Mouse (Mus musculus) forebrain, embryonic 14.5 days (tissue): ENCODE data around the gene Pik3ap1. TPM values are rescaled to one million over a fixed set of nuclear protein-coding genes. Genes with fewer than 3 reads are reported as not detected.
"Not testable (repeated sequence)": the region's sequence is repeated elsewhere in the genome, so short reads cannot be mapped to it uniquely, and the experiment has no call there.

ENCODE experiments used
- ATAC-seq: fragments of 200-750 bp; cut with Nextera tagmentation; 2 replicates; pipeline ENCODE4 v1.8.0; 2017; ENCODE audit warnings: mild to moderate bottlenecking, moderate library complexity
- DNase-seq: peaks from one replicate; pipeline ENCODE4 v3.0.0-alpha.2; 2015; ENCODE audit warnings: low spot score
- H3K27ac ChIP-seq: fragments of 300-500 bp; sonication (generic); 2 replicates; pipeline ENCODE4 v1.5.1; 2014; ENCODE audit warnings: low read depth, mild to moderate bottlenecking, control low read depth, low read length, moderate library complexity
- H3K27me3 ChIP-seq: fragments of 300-500 bp; sonication (generic); replicated peaks from 2 replicates; pipeline ENCODE4 v1.6.1; 2014; ENCODE audit warnings: low read length, control low read depth, mixed read lengths; ENCODE audit not compliant: control insufficient read depth, insufficient read depth
- H3K36me3 ChIP-seq: fragments of 300-500 bp; sonication (generic); 2 replicates; pipeline ENCODE4 v1.6.1; 2014; ENCODE audit warnings: low read length, control low read depth; ENCODE audit not compliant: control insufficient read depth, insufficient read depth
- H3K4me1 ChIP-seq: fragments of 300-500 bp; sonication (generic); 2 replicates; pipeline ENCODE4 v1.6.1; 2014; ENCODE audit warnings: antibody characterized with exemption, low read length, control low read depth; ENCODE audit not compliant: control insufficient read depth, insufficient read depth
- H3K4me2 ChIP-seq: fragments of 300-500 bp; sonication (generic); 2 replicates; pipeline ENCODE4 v1.6.1; 2014; ENCODE audit warnings: mild to moderate bottlenecking, control low read depth, low read length
- H3K4me3 ChIP-seq: fragments of 300-500 bp; sonication (generic); 2 replicates; pipeline ENCODE4 v1.5.1; 2014; ENCODE audit warnings: low read depth, low read length, control low read depth
- H3K9ac ChIP-seq: fragments of 300-500 bp; sonication (generic); 2 replicates; pipeline ENCODE4 v1.6.1; 2014; ENCODE audit warnings: mild to moderate bottlenecking, low read length, control low read depth, moderate library complexity
- H3K9me3 ChIP-seq: fragments of 300-500 bp; sonication (generic); replicated peaks from 2 replicates; pipeline ENCODE4 v1.6.1; 2016; ENCODE audit warnings: low read length, control low read depth, mixed read lengths; ENCODE audit not compliant: control insufficient read depth
- WGBS: fragments of 180-500 bp; shearing (Covaris S2); extraction: QIAGEN DNeasy Blood & Tissue Kit; methylation state at CpG from one replicate; pipeline ENCODE4 v1.1.7; 2014; 5-methylcytosine and 5-hydroxymethylcytosine counted together
- polyA plus RNA-seq: library from polyadenylated mRNA; unstranded; fragments of >200 nt; fragmentation: Nextera tagmentation; extraction: Ambion mirVana; gene quantifications from 2 replicates; pipeline ENCODE4 v1.2.1, GENCODE M21; 2014

Pik3ap1 gene
- polyA plus RNA-seq, 1 experiment from 2014 or later, result 1.8 TPM

- no peak for ATAC-seq
- no peak overlapping the region for H3K9ac ChIP-seq
- H3K4me2 ChIP-seq, result no peak overlapping the region
- no peaks in the 10 kb centered on the region for H3K9me3 ChIP-seq
- no peaks in the 10 kb centered on the region for H3K27me3 ChIP-seq
- H3K27ac ChIP-seq, result no peak overlapping the region
- H3K4me1 ChIP-seq, result no peaks in the 10 kb centered on the region
- H3K36me3 ChIP-seq, result no peaks in the 10 kb centered on the region
- DNase-seq, result no peak
- WGBS, result 82% methylated on average over 9 of the region's 9 CpGs
- no peak overlapping the region for H3K4me3 ChIP-seq
These were observed 56.2 kb downstream of the Pik3ap1 start for GRCm38 (mm10) chr19:41328743-41329142.

DNA sequence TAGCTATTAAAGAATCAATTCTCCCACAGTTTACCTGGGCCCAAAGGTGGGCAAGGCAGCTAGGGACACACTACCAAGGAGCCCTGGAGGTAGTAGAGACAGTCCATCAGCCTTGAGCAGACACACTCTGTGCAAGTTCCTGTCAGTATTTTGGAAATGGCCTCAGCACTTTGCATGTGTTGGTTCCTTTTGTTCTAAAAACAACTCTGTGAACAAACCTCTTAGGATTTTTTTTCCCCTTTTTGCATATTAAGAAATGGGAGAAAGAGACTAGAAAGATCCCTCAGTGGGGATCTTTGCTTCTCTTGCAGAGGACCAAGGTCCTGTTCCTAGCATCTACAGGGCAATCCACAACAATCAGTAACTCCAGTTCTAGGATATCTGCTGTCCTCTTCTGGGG, 61.1 kb downstream of the Pik3ap1 start:
- H3K4me3 ChIP-seq, result no peak overlapping the region
- ATAC-seq, result no peak
- no peak overlapping the region for H3K4me2 ChIP-seq
- no peaks in the 10 kb centered on the region for H3K27me3 ChIP-seq
- no peak for DNase-seq
- no peak overlapping the region for H3K9ac ChIP-seq
- H3K9me3 ChIP-seq, result no peaks in the 10 kb centered on the region
- H3K4me1 ChIP-seq, result no peaks in the 10 kb centered on the region
- H3K27ac ChIP-seq, result no peak overlapping the region
- H3K36me3 ChIP-seq, result no peaks in the 10 kb centered on the region

DNA sequence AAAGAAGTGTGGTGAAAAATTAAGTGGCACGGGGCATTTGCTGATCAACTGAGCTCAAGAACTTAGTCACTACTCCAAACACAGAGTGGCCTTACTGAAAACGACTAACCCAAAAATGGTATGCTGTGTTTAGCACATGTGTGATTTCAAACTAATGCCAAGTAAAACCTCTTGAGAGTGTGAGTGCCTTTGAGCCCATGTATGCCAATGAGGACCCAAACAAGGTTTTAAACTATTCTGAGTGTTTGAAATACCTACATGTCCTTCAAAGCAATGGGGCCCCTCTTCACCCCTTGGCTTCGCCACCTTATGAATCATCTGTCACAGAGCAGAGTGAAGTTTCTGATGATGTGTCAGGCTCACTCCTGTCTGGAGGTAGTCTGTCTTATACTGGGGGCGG, 61.8 kb downstream of the Pik3ap1 start:
- no peaks in the 10 kb centered on the region for H3K9me3 ChIP-seq
- no peaks in the 10 kb centered on the region for H3K4me1 ChIP-seq
- 85% methylated on average over 4 of the region's 4 CpGs for WGBS
- no peaks in the 10 kb centered on the region for H3K36me3 ChIP-seq
- ATAC-seq, result no peak
- no peak overlapping the region for H3K27ac ChIP-seq
- no peaks in the 10 kb centered on the region for H3K27me3 ChIP-seq
- no peak for DNase-seq
- H3K4me2 ChIP-seq, result no peak overlapping the region
- H3K4me3 ChIP-seq, result no peak overlapping the region
- H3K9ac ChIP-seq, result no peak overlapping the region

- Histone ChIP-seq H3K4me1 (no peaks in the 10 kb centered on the region), H3K4me3 (no peak overlapping the region), H3K27ac (no peak overlapping the region), H3K9me3 (no peaks in the 10 kb centered on the region), H3K9ac (no peak overlapping the region), H3K4me2 (no peak overlapping the region), H3K36me3 (no peaks in the 10 kb centered on the region), H3K27me3 (no peaks in the 10 kb centered on the region)
- DNase-seq (no peak), ATAC-seq (no peak)
- WGBS, result 93% methylated on average over 4 of the region's 4 CpGs
These were observed 63.8 kb downstream of the Pik3ap1 start for GRCm38 (mm10) chr19:41321149-41321548.

- DNase-seq, result peak; percentile 80
- peak; percentile 79 for ATAC-seq
- Histone ChIP-seq H3K9me3 (no peaks in the 10 kb centered on the region), H3K4me2 (no peak overlapping the region), H3K4me1 (no peaks in the 10 kb centered on the region), H3K9ac (no peak overlapping the region), H3K27ac (no peak overlapping the region), H3K27me3 (no peaks in the 10 kb centered on the region), H3K36me3 (no peaks in the 10 kb centered on the region), H3K4me3 (no peak overlapping the region)
- 23% methylated on average over 11 of the region's 11 CpGs for WGBS
These were observed 67.4 kb downstream of the Pik3ap1 start for GRCm38 (mm10) chr19:41317315-41318095.

DNA sequence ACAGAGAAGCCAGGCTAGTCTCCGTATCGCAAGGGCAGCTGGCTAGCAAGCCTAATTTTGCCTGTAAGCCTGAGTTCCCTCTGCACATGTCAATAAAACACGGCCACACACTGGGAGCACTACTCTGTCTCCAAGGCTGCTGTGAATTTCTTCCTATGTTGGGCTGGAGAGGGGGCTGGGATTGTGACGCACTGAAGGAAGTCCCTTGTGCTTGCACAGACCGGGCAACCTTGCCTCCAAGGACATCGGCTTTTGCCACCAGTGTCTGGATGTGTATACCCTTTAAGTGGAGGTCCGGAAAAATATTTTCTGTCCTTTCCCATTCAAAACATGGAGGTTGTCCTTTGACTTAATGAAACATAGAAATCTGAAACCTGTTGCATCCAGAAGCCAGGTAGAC, 70.2 kb downstream of the Pik3ap1 start:
- Histone ChIP-seq H3K27me3 (no peaks in the 10 kb centered on the region), H3K9me3 (no peaks in the 10 kb centered on the region), H3K4me3 (no peak overlapping the region), H3K4me1 (0 out of 2 replicates have a peak, but pooled peaks cover 2% of the 10 kb centered on the region), H3K36me3 (no peaks in the 10 kb centered on the region), H3K4me2 (no peak overlapping the region), H3K9ac (no peak overlapping the region), H3K27ac (no peak overlapping the region)
- WGBS, result 88% methylated on average over 7 of the region's 7 CpGs
- no peak for ATAC-seq
- DNase-seq, result no peak

GRCm38 (mm10) chr19:41313663-41314062, 71.2 kb downstream of the Pik3ap1 start:
- H3K36me3 ChIP-seq, result no peaks in the 10 kb centered on the region
- 0 out of 2 replicates have a peak, but pooled peaks cover 2% of the 10 kb centered on the region for H3K4me1 ChIP-seq
- 22% methylated on average over 6 of the region's 6 CpGs for WGBS
- no peak for ATAC-seq
- H3K4me2 ChIP-seq, result no peak overlapping the region
- no peaks in the 10 kb centered on the region for H3K27me3 ChIP-seq
- no peak overlapping the region for H3K4me3 ChIP-seq
- H3K9ac ChIP-seq, result no peak overlapping the region
- no peak overlapping the region for H3K27ac ChIP-seq
- H3K9me3 ChIP-seq, result no peaks in the 10 kb centered on the region
- peak; percentile 16 for DNase-seq

DNA sequence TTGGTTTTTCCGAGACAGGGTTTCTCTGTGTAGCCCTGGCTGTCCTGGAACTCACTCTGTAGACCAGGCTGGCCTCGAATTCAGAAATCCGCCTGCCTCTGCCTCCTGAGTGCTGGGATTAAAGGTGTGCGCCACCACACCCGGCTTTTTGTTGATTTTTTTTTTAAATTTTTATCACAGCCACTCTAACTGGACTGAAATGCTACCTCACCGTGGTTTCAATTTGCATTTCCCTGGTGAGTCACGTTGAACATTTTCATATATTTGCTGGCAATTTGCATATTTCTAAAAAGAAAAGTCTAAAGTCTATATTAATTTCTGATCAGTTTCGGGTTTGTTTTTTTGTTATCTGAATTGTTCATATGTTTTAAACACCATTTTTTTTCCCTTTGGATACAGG, 72.3 kb downstream of the Pik3ap1 start:
- DNase-seq, H3K9ac ChIP-seq, H3K4me3 ChIP-seq, H3K9me3 ChIP-seq, H3K27me3 ChIP-seq, H3K36me3 ChIP-seq, ATAC-seq, H3K4me1 ChIP-seq, H3K27ac ChIP-seq, H3K4me2 ChIP-seq: not testable (repeated sequence)
- WGBS, result 93% methylated on average over 8 of the region's 8 CpGs

- Histone ChIP-seq H3K36me3 (no peaks in the 10 kb centered on the region), H3K9ac (no peak overlapping the region), H3K27ac (no peak overlapping the region), H3K4me2 (no peak overlapping the region), H3K4me1 (0 out of 2 replicates have a peak, but pooled peaks cover 2% of the 10 kb centered on the region), H3K27me3 (no peaks in the 10 kb centered on the region), H3K9me3 (no peaks in the 10 kb centered on the region), H3K4me3 (no peak overlapping the region)
- 83% methylated on average over 4 of the region's 4 CpGs for WGBS
- no peak for ATAC-seq
- DNase-seq, result no peak
These were observed 72.9 kb downstream of the Pik3ap1 start for GRCm38 (mm10) chr19:41312027-41312426.
